Mouse (Mus musculus) lung, postnatal 0 days (tissue): ENCODE measurements around the gene Rbm44. TPM values are rescaled to one million over a fixed set of nuclear protein-coding genes. Genes with fewer than 3 reads are reported as not detected.

Experiments
- ATAC-seq: fragments of 200-750 bp; cut with Nextera tagmentation; 2 replicates; pipeline ENCODE4 v1.8.0; 2017; ENCODE audit warnings: moderate library complexity
- DNase-seq: peaks from one replicate; pipeline ENCODE4 v3.0.0-alpha.2; 2016; ENCODE audit warnings: low spot score
- H3K27ac ChIP-seq: fragments of 300-500 bp; sonication (generic); 2 replicates; pipeline ENCODE4 v1.5.1; 2014; ENCODE audit warnings: antibody characterized with exemption, mild to moderate bottlenecking, low read length, mixed read lengths
- H3K27me3 ChIP-seq: fragments of 300-500 bp; sonication (generic); replicated peaks from 2 replicates; pipeline ENCODE4 v1.6.1; 2014; ENCODE audit warnings: low read length, mixed read lengths; ENCODE audit not compliant: insufficient read depth
- H3K36me3 ChIP-seq: fragments of 300-500 bp; sonication (generic); 2 replicates; pipeline ENCODE4 v1.6.1; 2014; ENCODE audit warnings: low read length, mixed read lengths; ENCODE audit not compliant: insufficient read depth
- H3K4me1 ChIP-seq: fragments of 300-500 bp; sonication (generic); 2 replicates; pipeline ENCODE4 v1.6.1; 2014; ENCODE audit warnings: antibody characterized with exemption, low read depth, low read length, mixed read lengths; ENCODE audit not compliant: insufficient read depth
- H3K4me2 ChIP-seq: fragments of 300-500 bp; sonication (generic); replicated peaks from 2 replicates; pipeline ENCODE4 v1.6.1; 2014; ENCODE audit warnings: low read depth, mild to moderate bottlenecking, low read length, moderate library complexity, mixed read lengths
- H3K4me3 ChIP-seq: fragments of 300-500 bp; sonication (generic); 2 replicates; pipeline ENCODE4 v1.5.1; 2014; ENCODE audit warnings: low read depth, low read length
- H3K9ac ChIP-seq: fragments of 300-500 bp; sonication (generic); replicated peaks from 2 replicates; pipeline ENCODE4 v1.6.1; 2014; ENCODE audit warnings: low read depth, mild to moderate bottlenecking
- H3K9me3 ChIP-seq: fragments of 300-500 bp; sonication (generic); 2 replicates; pipeline ENCODE4 v1.6.1; 2016; ENCODE audit warnings: low read length, mixed read lengths
- CTCF ChIP-seq: IDR thresholded peaks from 2 replicates; pipeline ENCODE4 v1.5.1; 2016; ENCODE audit warnings: antibody characterized with exemption, mild to moderate bottlenecking
- EP300 ChIP-seq: IDR thresholded peaks from 2 replicates; pipeline ENCODE4 v1.6.1; 2016; ENCODE audit warnings: antibody characterized with exemption, mild to moderate bottlenecking, control low read depth
- WGBS: fragments of 180-500 bp; shearing (Covaris S2); extraction: QIAGEN DNeasy Blood & Tissue Kit; methylation state at CpG from one replicate; pipeline ENCODE4 v1.1.7; 2014; 5-methylcytosine and 5-hydroxymethylcytosine counted together
- polyA plus RNA-seq: library from polyadenylated mRNA; unstranded; fragments of >200 nt; fragmentation: Nextera tagmentation; extraction: Ambion mirVana; gene quantifications from 2 replicates; pipeline ENCODE4 v1.2.1, GENCODE M21; 2015

Rbm44 gene
- polyA plus RNA-seq, 1 experiment from 2014 or later, result 0.08 TPM

DNA sequence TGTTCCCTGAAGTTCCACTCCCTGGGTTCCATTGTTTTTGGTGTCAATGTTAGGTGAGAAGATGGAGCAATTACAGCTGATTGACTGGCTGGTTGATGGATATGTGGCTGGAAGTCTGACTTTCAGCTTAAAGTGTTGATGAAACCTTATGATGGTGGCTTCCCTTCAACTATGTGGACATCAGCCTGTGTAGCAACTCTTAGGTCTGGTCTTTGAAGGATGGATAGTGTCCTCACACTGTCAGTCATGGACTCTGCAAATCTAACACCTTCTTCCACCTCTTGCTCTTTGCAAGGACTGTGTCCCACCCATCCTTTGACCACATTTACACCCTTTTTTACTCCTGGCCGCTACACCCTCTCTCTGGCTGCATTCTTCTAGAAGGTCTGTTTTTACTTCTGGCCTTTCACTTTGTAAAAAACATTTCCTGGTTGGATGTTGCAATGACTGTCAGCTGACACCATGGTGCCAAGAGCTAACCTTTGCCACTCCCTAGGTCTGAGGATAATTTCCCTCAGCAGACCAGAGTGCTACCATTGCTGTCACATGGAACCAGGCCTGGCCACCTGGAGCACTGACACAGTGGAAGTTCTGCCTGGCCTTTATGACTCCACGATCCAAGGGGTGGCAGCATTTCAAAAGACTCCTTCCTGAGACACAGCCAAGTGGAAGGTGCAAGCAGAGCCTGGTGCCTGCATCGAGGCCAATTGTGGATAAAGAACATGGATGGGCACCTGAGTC, 62.6 kb downstream of the Rbm44 start:
- 57% methylated on average over 3 of the region's 3 CpGs for WGBS
- ATAC-seq, result peak; percentile 59
- no peaks in the 10 kb centered on the region for H3K4me1 ChIP-seq

DNA sequence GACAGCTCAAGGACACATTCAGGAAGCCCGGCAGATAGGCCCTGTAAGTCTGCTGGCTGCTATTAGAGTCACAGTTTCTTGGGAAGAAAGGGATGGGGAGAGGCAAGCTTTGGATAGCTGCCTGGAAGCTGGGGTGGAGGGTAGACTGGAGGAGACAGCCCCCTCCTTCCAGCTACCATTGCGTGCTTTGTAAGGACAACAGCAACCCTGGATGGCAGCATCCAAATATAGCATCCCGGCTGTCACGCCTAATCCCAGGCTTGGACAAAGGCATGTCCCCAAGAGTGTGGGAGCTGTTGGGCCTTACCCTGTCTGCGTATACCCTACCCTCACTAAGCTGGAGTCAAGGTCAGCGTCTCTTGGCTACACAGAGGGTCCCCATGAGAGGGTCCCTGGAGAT, 64.5 kb downstream of the Rbm44 start:
- no peak for DNase-seq
- Histone ChIP-seq H3K4me3 (no peak overlapping the region), H3K4me1 (no peaks in the 10 kb centered on the region), H3K27ac (no peak overlapping the region), H3K9ac (no peak overlapping the region), H3K27me3 (no peaks in the 10 kb centered on the region), H3K36me3 (no peaks in the 10 kb centered on the region), H3K4me2 (no peak overlapping the region), H3K9me3 (no peaks in the 10 kb centered on the region)
- 75% methylated on average over 6 of the region's 6 CpGs for WGBS
- peak; percentile 22; the same call in 1 of the 2 replicates for ATAC-seq
- TF ChIP-seq CTCF (no peak), EP300 (no peak)

More for the DNA sequence above, 62.6 kb downstream of the Rbm44 start:
- H3K27me3 ChIP-seq, result no peaks in the 10 kb centered on the region
- TF ChIP-seq EP300, result no peak
- 0 out of 2 replicates have a peak, but pooled peaks have one; percentile 4 for TF ChIP-seq CTCF
- no peak overlapping the region for H3K9ac ChIP-seq
- H3K4me2 ChIP-seq, result no peak overlapping the region
- DNase-seq, result peak; percentile 65
- H3K4me3 ChIP-seq, result no peak overlapping the region
- no peak overlapping the region for H3K27ac ChIP-seq
- H3K36me3 ChIP-seq, result no peaks in the 10 kb centered on the region
- H3K9me3 ChIP-seq, result no peaks in the 10 kb centered on the region

DNA sequence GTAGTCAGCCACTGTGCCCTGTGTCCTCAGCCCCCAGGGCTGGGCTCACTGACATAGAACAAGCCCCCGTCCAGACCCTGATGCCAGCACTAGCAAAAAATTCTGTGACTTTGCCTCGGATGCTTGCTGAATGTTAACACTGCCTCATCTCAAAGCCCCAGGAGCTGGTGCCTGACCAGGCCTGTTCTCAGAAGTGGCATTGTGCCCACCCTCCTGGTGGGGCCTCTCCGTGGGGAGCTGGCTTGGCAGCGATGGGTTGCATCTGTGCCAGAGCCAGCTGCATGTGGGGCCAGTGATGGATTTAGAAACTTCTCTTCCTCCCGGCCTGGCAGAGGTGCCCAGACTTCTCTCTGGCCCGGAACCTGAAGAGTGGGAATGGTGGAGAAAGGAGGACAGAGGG, 64.9 kb downstream of the Rbm44 start:
- H3K9ac ChIP-seq, result no peak overlapping the region
- H3K4me2 ChIP-seq, result no peak overlapping the region
- DNase-seq, result no peak

DNA sequence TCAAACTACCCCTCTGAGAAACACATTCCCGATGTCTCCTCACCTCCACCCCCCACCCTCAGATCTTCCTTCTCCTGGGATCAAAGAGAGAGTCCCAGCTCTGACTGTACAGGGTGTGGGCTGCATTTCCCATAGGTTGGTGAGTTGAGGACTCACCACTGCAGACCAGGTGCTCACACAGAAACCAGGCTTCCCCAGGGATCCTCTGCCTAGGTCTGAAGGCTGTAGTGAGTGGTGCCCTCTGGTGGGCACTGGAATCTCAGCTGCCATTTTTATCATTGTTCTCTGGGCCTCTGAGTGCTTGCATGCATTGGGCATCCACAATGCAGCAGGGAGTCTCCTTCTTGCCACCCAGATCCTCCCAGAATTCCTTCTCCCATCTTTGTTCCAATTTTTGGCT, 66.2 kb downstream of the Rbm44 start:
- Histone ChIP-seq H3K4me2 (no peak overlapping the region), H3K9ac (no peak overlapping the region), H3K4me3 (no peak overlapping the region), H3K36me3 (no peaks in the 10 kb centered on the region), H3K27ac (no peak overlapping the region), H3K27me3 (no peaks in the 10 kb centered on the region), H3K4me1 (no peaks in the 10 kb centered on the region), H3K9me3 (no peaks in the 10 kb centered on the region)
- DNase-seq (peak; percentile 72), ATAC-seq (peak; percentile 39)
- 76% methylated on average over 1 of the region's 1 CpGs for WGBS
- no peak for TF ChIP-seq EP300
- TF ChIP-seq CTCF, result peak; percentile 88

More for the DNA sequence above, 64.9 kb downstream of the Rbm44 start:
- H3K9me3 ChIP-seq, result no peaks in the 10 kb centered on the region
- no peaks in the 10 kb centered on the region for H3K27me3 ChIP-seq
- WGBS, result 71% methylated on average over 6 of the region's 6 CpGs
- ATAC-seq, result no peak
- H3K4me3 ChIP-seq, result no peak overlapping the region
- no peaks in the 10 kb centered on the region for H3K4me1 ChIP-seq
- TF ChIP-seq EP300, result no peak
- TF ChIP-seq CTCF, result no peak
- no peak overlapping the region for H3K27ac ChIP-seq
- no peaks in the 10 kb centered on the region for H3K36me3 ChIP-seq

DNA sequence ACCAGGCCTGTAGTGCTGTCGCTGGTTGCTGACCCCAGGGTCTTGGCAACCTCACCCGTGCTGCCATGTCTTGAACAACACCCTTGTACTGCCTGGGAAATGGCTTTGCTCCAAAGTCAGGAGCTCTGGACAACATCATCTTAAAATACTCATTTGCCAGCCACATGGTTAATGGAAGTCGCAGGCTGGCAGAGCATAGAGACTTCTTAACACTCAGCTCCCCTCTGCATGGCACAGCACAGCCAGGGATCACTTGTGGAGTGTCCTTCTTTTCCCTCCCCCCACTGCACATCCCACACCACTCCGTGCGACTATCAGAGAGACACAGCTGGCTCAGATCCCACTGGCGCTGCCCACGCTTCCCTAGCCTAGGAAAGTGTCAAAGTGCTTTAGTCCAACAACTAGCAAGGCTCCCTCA, 66.7 kb downstream of the Rbm44 start:
- Histone ChIP-seq H3K4me1 (no peaks in the 10 kb centered on the region), H3K9ac (no peak overlapping the region), H3K9me3 (no peaks in the 10 kb centered on the region), H3K36me3 (no peaks in the 10 kb centered on the region), H3K27me3 (no peaks in the 10 kb centered on the region), H3K27ac (no peak overlapping the region), H3K4me2 (no peak overlapping the region), H3K4me3 (no peak overlapping the region)
- no peak for TF ChIP-seq EP300
- no peak for TF ChIP-seq CTCF
- DNase-seq (no peak), ATAC-seq (no peak)
- WGBS, result 62% methylated on average over 7 of the region's 7 CpGs

DNA sequence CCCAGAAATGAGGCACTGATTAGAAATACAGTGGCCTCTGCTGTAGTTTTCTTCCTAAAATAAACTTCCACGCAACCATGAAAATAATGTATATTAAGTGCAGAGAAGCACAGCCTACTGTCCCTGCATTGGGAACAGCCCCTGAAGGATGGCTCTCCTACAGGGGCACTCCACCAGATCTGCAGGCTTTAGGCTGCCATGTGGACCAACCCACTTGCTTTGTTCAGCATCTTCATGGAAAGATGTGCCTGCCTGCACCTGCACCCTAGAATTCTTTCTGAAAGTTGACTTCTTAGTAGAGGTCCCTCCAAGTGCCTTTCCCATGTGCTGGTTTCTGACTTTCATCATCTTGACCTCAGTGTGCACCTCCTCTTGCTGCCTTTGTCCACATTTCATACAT, 70.4 kb downstream of the Rbm44 start:
- no peak for TF ChIP-seq EP300
- TF ChIP-seq CTCF, result no peak
- H3K4me3 ChIP-seq, result no peak overlapping the region
- no peaks in the 10 kb centered on the region for H3K27me3 ChIP-seq
- no peaks in the 10 kb centered on the region for H3K4me1 ChIP-seq
- no peak for ATAC-seq
- 90% methylated on average over 1 of the region's 1 CpGs for WGBS
- DNase-seq, result no peak
- no peak overlapping the region for H3K9ac ChIP-seq
- no peaks in the 10 kb centered on the region for H3K9me3 ChIP-seq
- no peak overlapping the region for H3K27ac ChIP-seq
- H3K4me2 ChIP-seq, result no peak overlapping the region
- H3K36me3 ChIP-seq, result no peaks in the 10 kb centered on the region
